Mouse (Mus musculus) liver, embryonic 15.5 days (tissue): ENCODE data around the gene Bst2. TPM values are rescaled to one million over a fixed set of nuclear protein-coding genes. Genes with fewer than 3 reads are reported as not detected.

Experiments used
- polyA plus RNA-seq: library from polyadenylated mRNA; unstranded; fragments of >200 nt; fragmentation: Nextera tagmentation; extraction: Ambion mirVana; gene quantifications from 2 replicates; pipeline ENCODE4 v1.2.1, GENCODE M21; 2015

The Bst2 gene
- polyA plus RNA-seq, 1 experiment from 2014 or later, result 37.3 TPM

Other genes with a start within 250 kb of the Bst2 start
- 38.7 and 41.1 TPM in 2 replicates for gene Use1, start 170.6 kb downstream of the Bst2 start, polyA plus RNA-seq
- gene Ocel1, start 166.2 kb downstream of the Bst2 start, polyA plus RNA-seq, result 4.6 and 5.2 TPM in 2 replicates
- gene Nr2f6, start 155.5 kb downstream of the Bst2 start, polyA plus RNA-seq, result 24.1 and 27.0 TPM in 2 replicates
- 3.3 and 5.2 TPM in 2 replicates for gene Ushbp1, start 141.7 kb downstream of the Bst2 start, polyA plus RNA-seq
- gene Babam1, start 140.6 kb downstream of the Bst2 start, polyA plus RNA-seq, result 56.0 and 58.5 TPM in 2 replicates
- 42.0 and 54.0 TPM in 2 replicates for gene Ankle1, start 131.4 kb downstream of the Bst2 start, polyA plus RNA-seq
- gene Abhd8, start 73.8 kb downstream of the Bst2 start, polyA plus RNA-seq, result 9.1 and 9.2 TPM in 2 replicates
- gene Mrpl34, start 72.5 kb downstream of the Bst2 start, polyA plus RNA-seq, result 81.2 and 96.6 TPM in 2 replicates
- gene Dda1, start 68.3 kb downstream of the Bst2 start, polyA plus RNA-seq, result 38.3 and 42.6 TPM in 2 replicates
- gene Ano8, start 51.5 kb downstream of the Bst2 start, polyA plus RNA-seq, result 0.15 and 0.20 TPM in 2 replicates
- 4.2 and 5.1 TPM in 2 replicates for gene Gtpbp3, start 49.4 kb downstream of the Bst2 start, polyA plus RNA-seq
- gene Plvap, start 25.7 kb downstream of the Bst2 start, polyA plus RNA-seq, result 22.4 and 23.9 TPM in 2 replicates
- gene Ccdc194, start 11.7 kb downstream of the Bst2 start, polyA plus RNA-seq, result 0.06 and 0.14 TPM in 2 replicates
- 31.6 and 35.2 TPM in 2 replicates for gene Mvb12a, start 5.5 kb upstream of the Bst2 start, polyA plus RNA-seq
- 0.50 and 0.94 TPM in 2 replicates for gene Tmem221, start 21.4 kb upstream of the Bst2 start, polyA plus RNA-seq
- gene Nxnl1, start 29.1 kb upstream of the Bst2 start, polyA plus RNA-seq, result 0.09 TPM in 1 of 2 replicates, not detected in the other
- 2.3 and 3.0 TPM in 2 replicates for gene Slc27a1, start 31.4 kb upstream of the Bst2 start, polyA plus RNA-seq
- 90.7 and 92.8 TPM in 2 replicates for gene Pgls, start 54.7 kb upstream of the Bst2 start, polyA plus RNA-seq
- 0.99 and 1.4 TPM in 2 replicates for gene Fam129c, start 60.2 kb upstream of the Bst2 start, polyA plus RNA-seq
- 23.0 and 25.6 TPM in 2 replicates for gene Colgalt1, start 73.5 kb upstream of the Bst2 start, polyA plus RNA-seq
- 0.16 and 0.20 TPM in 2 replicates for gene Unc13a, start 134.3 kb upstream of the Bst2 start, polyA plus RNA-seq
- 6.4 and 6.9 TPM in 2 replicates for gene Jak3, start 138.8 kb upstream of the Bst2 start, polyA plus RNA-seq
- 2.2 and 3.0 TPM in 2 replicates for gene Insl3, start 151.8 kb upstream of the Bst2 start, polyA plus RNA-seq
- 4.1 and 5.2 TPM in 2 replicates for gene B3gnt3, start 164.3 kb upstream of the Bst2 start, polyA plus RNA-seq
- 23.0 and 25.0 TPM in 2 replicates for gene Fcho1, start 188.3 kb upstream of the Bst2 start, polyA plus RNA-seq